In genomic region chr11:105150691-105151090, GRCm38 (mm10) we compare ENCODE assay signal across 29 mouse cellular contexts. TPM values are rescaled to one million over a fixed set of nuclear protein-coding genes. Genes with fewer than 3 reads are reported as not detected.
DNase-seq lines count a peak whose midpoint lies in the region; ATAC-seq and TF ChIP-seq lines count a peak whose summit lies in the region.
"Had no signal": no experiment of that assay in that cellular context is flagged by ENCODE, and none has a peak within 500 bp of the region (broad histone marks: within the 10 kb centered on the region; RNA-seq: fewer than 3 reads in every experiment).

No protein-coding gene starts in this region.

- ATAC-seq in forebrain, embryonic 11.5 days (replicated peaks; ENCODE audit: low FRiP score): no peak
- no peak for ATAC-seq in forebrain, embryonic 14.5 days
- no peak for ATAC-seq in liver, embryonic 13.5 days (ENCODE audit: low read depth)
- ATAC-seq in forebrain, postnatal 0 days: no peak
- ATAC-seq: intestine, postnatal 0 days had no signal

- no peak overlapping the region for H3K9ac ChIP-seq in forebrain, embryonic 11.5 days (ENCODE audit: low read length)
- H3K9ac ChIP-seq in forebrain, embryonic 14.5 days (ENCODE audit: low read length): no peak overlapping the region
- H3K9ac ChIP-seq in liver, embryonic 13.5 days: peak overlapping the region; percentile 62; the same call in 1 of the 2 replicates
- no peak overlapping the region for H3K9ac ChIP-seq in forebrain, postnatal 0 days

- no peaks in the 10 kb centered on the region for H3K9me3 ChIP-seq in forebrain, embryonic 11.5 days (ENCODE audit: control insufficient read depth, low read length)
- no peaks in the 10 kb centered on the region for H3K9me3 ChIP-seq in forebrain, embryonic 14.5 days (replicated peaks; ENCODE audit: control insufficient read depth, low read length)
- no peaks in the 10 kb centered on the region for H3K9me3 ChIP-seq in liver, embryonic 13.5 days (replicated peaks)
- no peaks in the 10 kb centered on the region for H3K9me3 ChIP-seq in forebrain, postnatal 0 days (ENCODE audit: low read length)
- H3K9me3 ChIP-seq: forebrain, embryonic 12.5 days; heart, embryonic 12.5 days had no signal

- H3K79me2 ChIP-seq in C2C12 (ENCODE audit: control insufficient read depth, insufficient read depth): no peaks in the 10 kb centered on the region

- DNase-seq in forebrain, embryonic 11.5 days (ENCODE audit: low spot score): peak; percentile 33
- no peak for DNase-seq in forebrain, embryonic 14.5 days (ENCODE audit: low spot score)
- peak; percentile 58 for DNase-seq in ZHBTc4 (ENCODE audit: low read depth, low spot score)
- DNase-seq in liver, embryonic 13.5 days: no peak
- DNase-seq in forebrain, postnatal 0 days: no peak
- no peak for DNase-seq in B cell, adult 2 months
- no peak for DNase-seq in kidney, postnatal 25 days
- DNase-seq: adrenal gland, postnatal 36 days; cerebellum, adult 8-10 months; gastrocnemius, postnatal 36 days; left cerebral cortex, postnatal 4 days; lung, adult 18-20 months; lung, postnatal 4 days; right cerebral cortex, adult 18-20 months had no signal

- 69% methylated on average over 4 of the region's 4 CpGs for WGBS in forebrain, embryonic 11.5 days
- WGBS in forebrain, embryonic 14.5 days: 62% methylated on average over 4 of the region's 4 CpGs
- 57% methylated on average over 4 of the region's 4 CpGs for WGBS in liver, embryonic 13.5 days (ENCODE audit: insufficient replicate concordance)
- WGBS in forebrain, postnatal 0 days: 67% methylated on average over 4 of the region's 4 CpGs

- H3K27me3 ChIP-seq in forebrain, embryonic 11.5 days (ENCODE audit: control insufficient read depth, insufficient read depth, low read length): no peaks in the 10 kb centered on the region
- H3K27me3 ChIP-seq in forebrain, embryonic 14.5 days (replicated peaks; ENCODE audit: control insufficient read depth, insufficient read depth, low read length): no peaks in the 10 kb centered on the region
- no peaks in the 10 kb centered on the region for H3K27me3 ChIP-seq in C2C12 (ENCODE audit: control insufficient read depth, insufficient read depth, insufficient read length)
- no peaks in the 10 kb centered on the region for H3K27me3 ChIP-seq in liver, embryonic 13.5 days
- H3K27me3 ChIP-seq in forebrain, postnatal 0 days (ENCODE audit: insufficient read depth, low read length): no peaks in the 10 kb centered on the region
- H3K27me3 ChIP-seq: forebrain, embryonic 12.5 days; heart, embryonic 12.5 days had no signal

- H3K36me3 ChIP-seq in forebrain, embryonic 11.5 days (ENCODE audit: control insufficient read depth, insufficient read depth, low read length): no peaks in the 10 kb centered on the region
- H3K36me3 ChIP-seq in forebrain, embryonic 14.5 days (ENCODE audit: control insufficient read depth, insufficient read depth, low read length): no peaks in the 10 kb centered on the region
- no peaks in the 10 kb centered on the region for H3K36me3 ChIP-seq in C2C12 (ENCODE audit: control insufficient read depth, insufficient read depth)
- no peaks in the 10 kb centered on the region for H3K36me3 ChIP-seq in liver, embryonic 13.5 days
- no peaks in the 10 kb centered on the region for H3K36me3 ChIP-seq in forebrain, postnatal 0 days (ENCODE audit: insufficient read depth)
- H3K36me3 ChIP-seq: forebrain, embryonic 12.5 days; heart, embryonic 12.5 days had no signal

- no peak for TF ChIP-seq CTCF in C2C12 (IDR thresholded peaks at IDR 0.05; ENCODE audit: control insufficient read depth, insufficient read depth, insufficient read length)
- TF ChIP-seq CTCF in forebrain, postnatal 0 days (IDR thresholded peaks at IDR 0.05; ENCODE audit: low read depth): no peak

- no peak overlapping the region for H3K27ac ChIP-seq in forebrain, embryonic 11.5 days (ENCODE audit: low read depth, low read length)
- H3K27ac ChIP-seq in forebrain, embryonic 14.5 days (ENCODE audit: low read depth, low read length): no peak overlapping the region
- H3K27ac ChIP-seq in liver, embryonic 13.5 days: peak overlapping the region; percentile 97
- H3K27ac ChIP-seq in forebrain, postnatal 0 days (ENCODE audit: low read depth, low read length): no peak overlapping the region
- H3K27ac ChIP-seq: forebrain, embryonic 12.5 days; hindbrain, embryonic 14.5 days had no signal

- no peaks in the 10 kb centered on the region for H3K79me3 ChIP-seq in C2C12 (ENCODE audit: low read depth)

- no peak overlapping the region for H3K4me3 ChIP-seq in forebrain, embryonic 11.5 days (ENCODE audit: low read depth, low read length)
- H3K4me3 ChIP-seq in forebrain, embryonic 14.5 days (ENCODE audit: low read depth, low read length): no peak overlapping the region
- H3K4me3 ChIP-seq in C2C12 (ENCODE audit: insufficient read depth, poor library complexity, severe bottlenecking): no peak overlapping the region
- no peak overlapping the region for H3K4me3 ChIP-seq in liver, embryonic 13.5 days (replicated peaks)
- H3K4me3 ChIP-seq in forebrain, postnatal 0 days (ENCODE audit: low read depth, low read length): no peak overlapping the region
- H3K4me3 ChIP-seq: forebrain, embryonic 12.5 days; heart, embryonic 12.5 days; myocyte had no signal

- peaks cover 2% of the 10 kb centered on the region; the same call in 1 of the 2 replicates for H3K4me1 ChIP-seq in forebrain, embryonic 11.5 days (replicated peaks; ENCODE audit: control insufficient read depth, insufficient read depth, low read length)
- peaks cover 3% of the 10 kb centered on the region; the same call in 1 of the 2 replicates for H3K4me1 ChIP-seq in forebrain, embryonic 14.5 days (ENCODE audit: control insufficient read depth, insufficient read depth, low read length)
- H3K4me1 ChIP-seq in liver, embryonic 13.5 days (replicated peaks): peaks cover 62% of the 10 kb centered on the region
- no peaks in the 10 kb centered on the region for H3K4me1 ChIP-seq in forebrain, postnatal 0 days (ENCODE audit: insufficient read depth)

- H3ac ChIP-seq in C2C12 (ENCODE audit: control insufficient read depth, insufficient read length, low read depth): no peak overlapping the region

- no peak overlapping the region for H3K4me2 ChIP-seq in forebrain, embryonic 11.5 days (ENCODE audit: low read depth, low read length, severe bottlenecking)
- H3K4me2 ChIP-seq in forebrain, embryonic 14.5 days (ENCODE audit: low read length): no peak overlapping the region
- 0 out of 2 replicates have a peak overlapping the region, but pooled peaks have one; percentile 52 for H3K4me2 ChIP-seq in liver, embryonic 13.5 days
- H3K4me2 ChIP-seq in forebrain, postnatal 0 days (ENCODE audit: low read depth): no peak overlapping the region

TF ChIP-seq in C2C12, 6 proteins besides CTCF, POLR2A, EP300 and RAD21:
- TF ChIP-seq MYOD1 (IDR thresholded peaks at IDR 0.05; ENCODE audit: control insufficient read depth, insufficient read length, low read depth) (no peak), USF1 (IDR thresholded peaks at IDR 0.05; ENCODE audit: low read depth) (peak; percentile 5), CEBPB (IDR thresholded peaks at IDR 0.05; ENCODE audit: low read depth) (no peak)
TF ChIP-seq in C2C12: peak in this region for 1.

RNA-seq across cellular contexts. Expression of gene Gm10842, which starts 4.0 kb away (rescaled TPM):
- polyA plus RNA-seq in forebrain, embryonic 11.5 days (2014; fragmentation: Nextera tagmentation; extraction: Ambion mirVana): not detected in 2 replicates
- polyA plus RNA-seq in forebrain, embryonic 14.5 days (2014; fragmentation: Nextera tagmentation; extraction: Ambion mirVana): not detected in 2 replicates
- not detected for polyA plus RNA-seq in C2C12 (2012; fragmentation: generic; extraction: Trizol)
- polyA plus RNA-seq in liver, embryonic 13.5 days (2015; fragmentation: Nextera tagmentation; extraction: Ambion mirVana): not detected in 2 replicates
- not detected in 2 replicates for total RNA-seq in forebrain, postnatal 0 days (2014; rRNA removed)
- not detected in 2 replicates for polyA plus RNA-seq in forebrain, postnatal 0 days (2015; fragmentation: Nextera tagmentation; extraction: Ambion mirVana)
- total RNA-seq: adrenal gland, postnatal 36 days; gastrocnemius, postnatal 36 days; heart, postnatal 25 days; layer of hippocampus, adult 18-20 months; left cerebral cortex, adult 18-20 months; left cerebral cortex, postnatal 4 days; neutrophil, adult 5-6 weeks had no signal
- polyA plus RNA-seq: cortical plate, adult 2 months; embryonic facial prominence, embryonic 14.5 days; forebrain, embryonic 12.5 days; heart, embryonic 12.5 days; hindbrain, embryonic 14.5 days; intestine, postnatal 0 days; kidney, embryonic 16.5 days; midbrain, embryonic 11.5 days; myocyte; stomach, embryonic 14.5 days had no signal

RNA-seq across cellular contexts. Expression of gene Mettl2, which starts 24.5 kb away (rescaled TPM):
- 41.7 and 43.2 TPM in 2 replicates for polyA plus RNA-seq in forebrain, embryonic 11.5 days (2014; fragmentation: Nextera tagmentation; extraction: Ambion mirVana)
- polyA plus RNA-seq in forebrain, embryonic 14.5 days (2014; fragmentation: Nextera tagmentation; extraction: Ambion mirVana): 24.2 and 24.5 TPM in 2 replicates
- polyA plus RNA-seq in C2C12 (2012; fragmentation: generic; extraction: Trizol): 18.5 TPM
- polyA plus RNA-seq in liver, embryonic 13.5 days (2015; fragmentation: Nextera tagmentation; extraction: Ambion mirVana): 23.7 and 28.4 TPM in 2 replicates
- 26.8 and 38.1 TPM in 2 replicates for total RNA-seq in forebrain, postnatal 0 days (2014; rRNA removed)
- 25.2 and 31.6 TPM in 2 replicates for polyA plus RNA-seq in forebrain, postnatal 0 days (2015; fragmentation: Nextera tagmentation; extraction: Ambion mirVana)

RNA-seq across cellular contexts. Expression of gene Tlk2, which starts 27.9 kb away (rescaled TPM):
- polyA plus RNA-seq in forebrain, embryonic 11.5 days (2014; fragmentation: Nextera tagmentation; extraction: Ambion mirVana): 27.5 and 31.5 TPM in 2 replicates
- 22.1 and 23.4 TPM in 2 replicates for polyA plus RNA-seq in forebrain, embryonic 14.5 days (2014; fragmentation: Nextera tagmentation; extraction: Ambion mirVana)
- polyA plus RNA-seq in C2C12 (2012; fragmentation: generic; extraction: Trizol): 16.9 TPM
- 8.0 and 8.3 TPM in 2 replicates for polyA plus RNA-seq in liver, embryonic 13.5 days (2015; fragmentation: Nextera tagmentation; extraction: Ambion mirVana)
- 71.1 and 94.0 TPM in 2 replicates for total RNA-seq in forebrain, postnatal 0 days (2014; rRNA removed)
- polyA plus RNA-seq in forebrain, postnatal 0 days (2015; fragmentation: Nextera tagmentation; extraction: Ambion mirVana): 12.4 and 13.9 TPM in 2 replicates

Comparison
In these comparisons a context has a peak if more than half of its experiments do, and no peak if none do; other contexts are left out.
1. DNase-seq: peak in forebrain, embryonic 11.5 days (single experiment) and ZHBTc4 (single experiment); none in forebrain, embryonic 14.5 days (single experiment), liver, embryonic 13.5 days (single experiment), forebrain, postnatal 0 days (single experiment), B cell, adult 2 months (0 of 2) and kidney, postnatal 25 days (0 of 2).